Mouse (Mus musculus): ENCODE data around the gene Gm10188. TPM values are rescaled to one million over a fixed set of nuclear protein-coding genes. Genes with fewer than 3 reads are reported as not detected.

Gene Gm10188
- total RNA-seq, 2 experiments from 2014 or later = not detected

DNA sequence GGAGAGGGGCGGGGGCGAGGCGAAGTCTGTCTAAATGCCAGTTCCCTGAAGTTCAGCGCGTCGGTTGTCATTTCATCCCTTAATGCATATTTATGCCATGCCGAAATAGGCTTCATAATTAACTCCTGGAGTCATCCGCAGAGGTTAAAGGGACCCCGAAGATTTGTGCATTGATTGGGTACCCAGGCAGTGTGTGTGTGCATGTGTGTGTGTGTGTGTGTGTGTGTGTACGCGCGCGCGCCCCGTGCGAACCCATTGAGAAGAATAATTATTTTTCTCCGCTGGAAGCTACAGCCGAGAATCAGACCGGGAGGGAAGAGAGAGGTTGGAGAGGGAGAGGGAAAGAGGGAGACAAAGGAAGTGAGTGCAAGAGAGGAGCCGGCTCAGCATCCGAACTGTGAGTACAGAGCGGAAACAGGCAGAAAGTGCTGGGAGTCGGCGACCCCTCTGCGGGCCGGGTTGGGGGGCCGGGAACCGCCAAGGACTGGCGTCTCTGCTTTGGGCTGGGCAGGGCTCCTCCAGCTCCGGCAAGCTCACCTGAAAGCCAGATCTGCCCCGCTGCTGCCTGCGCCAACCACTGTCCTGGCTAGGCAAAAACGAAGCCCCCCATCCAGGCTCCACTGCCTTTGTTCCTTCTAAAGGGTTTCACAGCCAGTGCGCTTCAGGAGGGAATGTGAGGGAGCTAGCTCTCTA is 38.3 kb downstream of the Gm10188 start, which contains the start of the genes Lemd1 and AC124108.1:
Gene Lemd1, plus strand, starts transcription at position 339 of the 693 bp plus-strand sequence.
Gene AC124108.1, plus strand, starts transcription at position 365 of the 693 bp plus-strand sequence.
- H3K4me3 ChIP-seq = peak within 1 kb of the TSS; percentile 60
- peak in 1 of 2 experiments; percentile 42 for DNase-seq (ENCODE audit: extremely low spot score in 1 of 2, low spot score in 2 of 2)
- intact Hi-C loops (cut with DNase I) = loop anchor here (2.0 kb wide), 1 partner anchor 18 kb away; no protein-coding TSS in a partner anchor
- no peak for TF ChIP-seq CTCF (IDR thresholded peaks at IDR 0.05)
- H3K27ac ChIP-seq = peak within 1 kb of the TSS; percentile 53

GRCm38 (mm10) chr1:132190621-132191092 is 38.9 kb downstream of the Gm10188 start:
- H3K4me3 ChIP-seq = peak overlapping the region; percentile 60
- intact Hi-C loops (cut with DNase I) = loop anchor here (2.0 kb wide), 1 partner anchor 18 kb away; no protein-coding TSS in a partner anchor
- DNase-seq (ENCODE audit: extremely low spot score in 1 of 2, low spot score in 2 of 2) = peak in 1 of 2 experiments; percentile 29
- H3K27ac ChIP-seq = peak overlapping the region; percentile 53
- no peak for TF ChIP-seq CTCF (IDR thresholded peaks at IDR 0.05)

GRCm38 (mm10) chr1:132190040-132190513 is 39.5 kb downstream of the Gm10188 start:
- Histone ChIP-seq H3K4me3 (peak overlapping the region; percentile 60), H3K27ac (no peak overlapping the region)
- intact Hi-C loops (cut with DNase I) = loop anchor here (2.0 kb wide), 1 partner anchor 19 kb away; no protein-coding TSS in a partner anchor
- TF ChIP-seq CTCF (IDR thresholded peaks at IDR 0.05) = no peak
- peak; percentile 68 to 74 for DNase-seq (ENCODE audit: extremely low spot score in 1 of 2, low spot score in 2 of 2)

GRCm38 (mm10) chr1:132189231-132189630 is 40.3 kb downstream of the Gm10188 start:
- no peak for TF ChIP-seq CTCF (IDR thresholded peaks at IDR 0.05)
- no peak for DNase-seq (ENCODE audit: extremely low spot score in 1 of 2, low spot score in 2 of 2)
- no peak overlapping the region for H3K4me3 ChIP-seq
- intact Hi-C loops (cut with DNase I) = no loop called here
- no peak overlapping the region for H3K27ac ChIP-seq

GRCm38 (mm10) chr1:132188442-132189066 is 41.0 kb downstream of the Gm10188 start:
- no peak for TF ChIP-seq CTCF (IDR thresholded peaks at IDR 0.05)
- intact Hi-C loops (cut with DNase I) = no loop called here
- no peak for DNase-seq (ENCODE audit: extremely low spot score in 1 of 2, low spot score in 2 of 2)
- H3K4me3 ChIP-seq = no peak overlapping the region
- no peak overlapping the region for H3K27ac ChIP-seq

- intact Hi-C loops (cut with DNase I) = no loop called here
- H3K27ac ChIP-seq = no peak overlapping the region
- no peak overlapping the region for H3K4me3 ChIP-seq
- TF ChIP-seq CTCF (IDR thresholded peaks at IDR 0.05) = no peak
- DNase-seq (ENCODE audit: extremely low spot score in 1 of 2, low spot score in 2 of 2) = no peak
Measured at GRCm38 (mm10) chr1:132186303-132186702, 43.3 kb downstream of the Gm10188 start.

Small RNAs within 50 kb of the gene (microRNA-seq; reads per million reads assigned to microRNA genes)
- gene Mir135b = 35.5 to 99.9 reads per million in 2 experiments

Other genes starting within 250 kb of the Gm10188 start
- gene Elk4, start 222.2 kb downstream of the Gm10188 start, total RNA-seq (2021) = 10 to 100 TPM; 55.7 to 57.8 TPM
- gene Mfsd4a, start 161.7 kb downstream of the Gm10188 start, total RNA-seq (2021) = 10 to 100 TPM; 80.0 to 85.2 TPM
- gene Cdk18, start 90.1 kb downstream of the Gm10188 start, total RNA-seq (2021) = 10 to 100 TPM; 27.9 to 33.2 TPM
- 1 to 10 TPM; 3.9 to 6.8 TPM for gene Lemd1, start 38.3 kb downstream of the Gm10188 start, total RNA-seq (2021)
- gene AC124108.1, start 38.3 kb downstream of the Gm10188 start, total RNA-seq (2021) = 1 to 10 TPM; 4.3 to 6.1 TPM
- 10 to 100 TPM; 12.2 to 13.2 TPM for gene Klhdc8a, start 68.9 kb upstream of the Gm10188 start, total RNA-seq (2021)
- 1 to 10 TPM; 1.4 TPM for gene Nuak2, start 86.4 kb upstream of the Gm10188 start, total RNA-seq (2021)
- gene Tmcc2, start 161.5 kb upstream of the Gm10188 start, total RNA-seq (2021) = 100 to 1,000 TPM; 178 to 192 TPM
- gene Dstyk, start 187.8 kb upstream of the Gm10188 start, total RNA-seq (2021) = 10 to 100 TPM; 44.9 to 45.5 TPM
- gene Rbbp5, start 247.6 kb upstream of the Gm10188 start, total RNA-seq (2021) = 10 to 100 TPM; 55.1 to 62.5 TPM

Data from left cerebral cortex, adult 2 months (tissue).